Mouse (Mus musculus) heart, embryonic 15.5 days (tissue): ENCODE results near the gene Trpm6. TPM values are rescaled to one million over a fixed set of nuclear protein-coding genes. Genes with fewer than 3 reads are reported as not detected.

Source experiments
- ATAC-seq: fragments of 200-750 bp; cut with Nextera tagmentation; replicated peaks from 2 replicates; pipeline ENCODE4 v1.8.0; 2017; ENCODE audit warnings: low read depth, moderate TSS enrichment; ENCODE audit not compliant: insufficient number of reproducible peaks, insufficient read depth, low FRiP score
- H3K27ac ChIP-seq: fragments of 300-500 bp; sonication (generic); 2 replicates; pipeline ENCODE4 v1.5.1; 2015; ENCODE audit warnings: mild to moderate bottlenecking, inconsistent platforms
- H3K27me3 ChIP-seq: fragments of 300-500 bp; sonication (generic); 2 replicates; pipeline ENCODE4 v1.6.1; 2015; ENCODE audit warnings: inconsistent platforms
- H3K36me3 ChIP-seq: fragments of 300-500 bp; sonication (generic); 2 replicates; pipeline ENCODE4 v1.6.1; 2015; ENCODE audit warnings: mild to moderate bottlenecking, inconsistent platforms
- H3K4me1 ChIP-seq: fragments of 300-500 bp; sonication (generic); replicated peaks from 2 replicates; pipeline ENCODE4 v1.6.1; 2015; ENCODE audit warnings: inconsistent platforms
- H3K4me2 ChIP-seq: fragments of 300-500 bp; sonication (generic); 2 replicates; pipeline ENCODE4 v1.6.1; 2015; ENCODE audit warnings: inconsistent platforms, mild to moderate bottlenecking, moderate library complexity
- H3K4me3 ChIP-seq: fragments of 300-500 bp; sonication (generic); 2 replicates; pipeline ENCODE4 v1.5.1; 2015; ENCODE audit warnings: mild to moderate bottlenecking, inconsistent platforms
- H3K9ac ChIP-seq: fragments of 300-500 bp; sonication (generic); 2 replicates; pipeline ENCODE4 v1.6.1; 2015; ENCODE audit warnings: mild to moderate bottlenecking, inconsistent platforms
- H3K9me3 ChIP-seq: fragments of 300-500 bp; sonication (generic); replicated peaks from 2 replicates; pipeline ENCODE4 v1.6.1; 2016; ENCODE audit warnings: inconsistent platforms
- WGBS: fragments of 180-500 bp; shearing (Covaris S2); methylation state at CpG from one replicate; pipeline ENCODE4 v1.1.7; 2015; ENCODE audit warnings: mixed read lengths; 5-methylcytosine and 5-hydroxymethylcytosine counted together
- polyA plus RNA-seq: library from polyadenylated mRNA; unstranded; fragments of >200 nt; fragmentation: Nextera tagmentation; extraction: Ambion mirVana; gene quantifications from 2 replicates; pipeline ENCODE4 v1.2.1, GENCODE M21; 2015

The Trpm6 gene
- polyA plus RNA-seq, 1 experiment from 2014 or later: 0.30 TPM

DNA sequence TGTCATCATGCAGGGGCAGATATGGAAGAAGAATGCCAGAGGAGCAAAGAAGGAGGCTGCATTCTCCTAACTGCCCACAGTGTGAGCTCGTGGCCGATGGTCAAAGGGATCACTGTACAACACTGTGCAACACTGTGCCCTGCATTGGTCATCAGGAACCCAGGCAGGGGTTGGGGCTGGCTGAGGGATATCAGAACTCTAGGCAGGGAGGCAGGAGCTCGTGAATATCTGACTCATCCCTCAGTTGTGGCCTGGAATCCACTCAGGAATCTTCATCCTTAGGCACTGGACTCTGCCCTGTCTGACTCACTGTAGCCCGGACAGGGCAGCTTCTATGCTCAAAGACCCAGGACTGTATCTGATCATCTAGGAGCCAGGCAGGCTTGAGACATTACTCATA lies 140.4 kb downstream of the Trpm6 start:
- Histone ChIP-seq H3K4me1 (peaks cover 3% of the 10 kb centered on the region; the same call in 1 of the 2 replicates), H3K9ac (no peak overlapping the region), H3K36me3 (no peaks in the 10 kb centered on the region), H3K4me2 (no peak overlapping the region), H3K27ac (no peak overlapping the region), H3K9me3 (no peaks in the 10 kb centered on the region), H3K4me3 (no peak overlapping the region), H3K27me3 (no peaks in the 10 kb centered on the region)
- ATAC-seq: no peak
- 63% methylated on average over 4 of the region's 4 CpGs for WGBS

DNA sequence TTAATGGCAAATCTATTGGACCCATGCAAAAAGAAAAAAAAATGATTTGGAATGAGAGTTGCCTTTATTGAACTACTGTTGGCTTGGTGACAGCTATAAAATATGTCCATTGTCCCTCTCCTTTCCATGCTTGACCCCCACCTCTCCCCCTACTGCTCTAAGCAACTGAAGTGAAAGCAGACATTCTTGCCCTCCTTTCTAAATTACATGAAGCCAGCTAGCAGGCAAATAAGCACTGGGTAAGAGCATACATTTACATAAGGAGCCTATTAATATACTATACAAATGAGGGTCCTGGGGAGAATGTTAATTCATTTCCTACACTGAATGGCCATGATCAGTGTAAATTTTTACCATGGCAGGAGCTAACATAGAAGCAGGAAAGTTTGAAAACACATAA lies 148.5 kb downstream of the Trpm6 start:
- Histone ChIP-seq H3K36me3 (no peaks in the 10 kb centered on the region), H3K4me1 (no peaks in the 10 kb centered on the region), H3K27me3 (no peaks in the 10 kb centered on the region), H3K4me3 (no peak overlapping the region), H3K9me3 (no peaks in the 10 kb centered on the region), H3K27ac (no peak overlapping the region), H3K9ac (no peak overlapping the region), H3K4me2 (no peak overlapping the region)
- ATAC-seq: no peak

DNA sequence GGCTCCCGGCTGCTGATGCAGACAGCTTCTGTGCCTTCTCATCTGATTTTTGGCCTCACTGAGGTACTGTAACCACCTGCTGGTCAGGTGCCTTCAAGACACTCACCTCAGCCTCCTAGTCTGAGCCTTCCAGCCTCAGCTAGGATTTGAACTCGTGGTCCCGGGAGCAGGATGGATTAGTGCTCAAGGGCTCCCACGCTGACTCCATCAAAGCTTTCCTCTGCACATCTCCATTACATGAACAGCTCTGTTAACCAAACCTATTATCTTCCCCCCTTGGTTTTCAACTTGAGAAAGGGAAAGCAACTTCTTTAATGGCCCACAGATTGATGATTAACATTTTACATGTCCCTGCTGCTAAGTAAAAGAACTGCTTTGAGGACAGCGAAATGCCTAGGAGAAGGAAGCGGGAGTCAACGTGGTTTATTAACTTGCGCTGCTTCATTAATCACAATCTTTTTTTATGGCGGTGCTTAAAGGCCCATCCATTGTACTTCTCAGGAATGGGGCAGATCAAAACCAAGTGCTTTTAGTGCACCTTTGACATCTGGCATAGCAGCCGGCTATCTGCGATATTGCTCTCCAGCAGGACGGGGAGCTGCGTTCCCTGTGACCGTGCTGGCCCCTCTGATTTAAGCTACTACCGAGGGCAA lies 152.4 kb downstream of the Trpm6 start:
- H3K27ac ChIP-seq: no peak overlapping the region
- no peak overlapping the region for H3K4me3 ChIP-seq
- H3K9me3 ChIP-seq: no peaks in the 10 kb centered on the region
- no peaks in the 10 kb centered on the region for H3K4me1 ChIP-seq
- H3K4me2 ChIP-seq: no peak overlapping the region
- H3K27me3 ChIP-seq: no peaks in the 10 kb centered on the region
- no peak overlapping the region for H3K9ac ChIP-seq
- ATAC-seq: no peak
- 78% methylated on average over 15 of the region's 15 CpGs for WGBS
- H3K36me3 ChIP-seq: no peaks in the 10 kb centered on the region

DNA sequence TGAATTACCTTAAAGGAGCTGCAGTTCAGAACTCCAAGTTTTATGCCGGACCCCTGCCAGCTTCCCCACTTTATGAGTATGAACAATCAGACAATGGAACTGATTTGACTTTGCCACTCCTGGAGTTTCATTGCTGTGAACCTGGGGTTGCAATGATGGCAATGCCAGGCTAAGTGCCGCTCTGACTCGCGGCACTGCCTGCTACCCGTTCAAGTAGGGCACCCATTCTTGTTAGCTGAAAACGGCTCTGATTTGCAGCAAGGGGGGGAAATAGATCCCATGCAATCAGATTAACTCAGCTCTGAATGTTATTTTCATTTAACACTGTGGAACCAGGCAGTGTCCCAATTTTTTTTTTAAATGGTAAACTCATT lies 152.9 kb downstream of the Trpm6 start:
- H3K4me3 ChIP-seq: no peak overlapping the region
- no peaks in the 10 kb centered on the region for H3K4me1 ChIP-seq

DNA sequence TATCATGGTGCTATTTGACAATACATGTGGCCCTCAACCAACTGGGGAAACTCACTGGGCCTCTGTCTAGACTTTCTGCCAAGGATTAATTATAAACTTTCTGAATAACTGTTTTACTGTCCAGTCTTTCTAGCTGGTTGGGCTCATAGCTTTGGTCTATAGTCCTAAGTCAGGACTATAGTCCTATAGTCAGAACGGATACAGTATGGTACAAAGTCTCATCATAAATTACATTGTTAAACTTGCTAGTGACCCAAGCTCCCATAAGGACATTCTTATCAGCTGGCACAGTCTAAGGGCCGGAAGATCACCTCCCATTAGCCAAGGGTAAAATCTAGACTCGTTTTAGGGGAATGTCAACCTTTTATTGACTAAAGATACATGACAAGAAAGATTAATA lies 155.7 kb downstream of the Trpm6 start:
- 58% methylated on average over 3 of the region's 3 CpGs for WGBS
- no peak for ATAC-seq
- no peaks in the 10 kb centered on the region for H3K27me3 ChIP-seq

More for the DNA sequence above, 152.9 kb downstream of the Trpm6 start:
- H3K4me2 ChIP-seq: no peak overlapping the region
- ATAC-seq: no peak
- 75% methylated on average over 6 of the region's 6 CpGs for WGBS
- H3K27me3 ChIP-seq: no peaks in the 10 kb centered on the region
- no peaks in the 10 kb centered on the region for H3K9me3 ChIP-seq
- H3K9ac ChIP-seq: no peak overlapping the region
- no peak overlapping the region for H3K27ac ChIP-seq
- no peaks in the 10 kb centered on the region for H3K36me3 ChIP-seq

DNA sequence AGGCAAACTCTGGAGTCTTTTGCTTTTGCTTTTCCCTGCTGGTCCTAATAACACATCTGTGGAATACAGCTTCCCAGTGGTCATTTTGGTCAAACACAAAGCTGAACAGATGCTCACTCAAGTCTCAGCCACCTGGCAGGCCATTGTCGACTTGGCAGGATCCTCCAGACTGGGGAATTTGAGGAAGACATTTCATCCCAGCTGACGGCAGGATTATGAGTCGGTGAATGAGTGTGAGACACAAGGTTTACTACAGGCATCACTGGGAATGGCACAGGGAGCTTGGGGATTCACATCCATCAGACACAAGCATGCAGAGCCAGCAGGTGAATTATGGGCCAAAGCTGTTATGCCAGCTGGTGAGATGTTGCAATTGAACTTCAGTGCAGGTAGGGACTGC lies 159.9 kb downstream of the Trpm6 start:
- ATAC-seq: no peak
- no peaks in the 10 kb centered on the region for H3K9me3 ChIP-seq
- no peaks in the 10 kb centered on the region for H3K4me1 ChIP-seq
- H3K4me3 ChIP-seq: no peak overlapping the region
- no peak overlapping the region for H3K9ac ChIP-seq
- H3K4me2 ChIP-seq: no peak overlapping the region
- no peaks in the 10 kb centered on the region for H3K36me3 ChIP-seq
- no peak overlapping the region for H3K27ac ChIP-seq
- no peaks in the 10 kb centered on the region for H3K27me3 ChIP-seq
- 79% methylated on average over 3 of the region's 3 CpGs for WGBS

More for the DNA sequence above, 155.7 kb downstream of the Trpm6 start:
- no peak overlapping the region for H3K4me3 ChIP-seq
- no peak overlapping the region for H3K4me2 ChIP-seq
- H3K4me1 ChIP-seq: no peaks in the 10 kb centered on the region
- H3K36me3 ChIP-seq: no peaks in the 10 kb centered on the region
- no peak overlapping the region for H3K27ac ChIP-seq
- H3K9me3 ChIP-seq: no peaks in the 10 kb centered on the region
- no peak overlapping the region for H3K9ac ChIP-seq

DNA sequence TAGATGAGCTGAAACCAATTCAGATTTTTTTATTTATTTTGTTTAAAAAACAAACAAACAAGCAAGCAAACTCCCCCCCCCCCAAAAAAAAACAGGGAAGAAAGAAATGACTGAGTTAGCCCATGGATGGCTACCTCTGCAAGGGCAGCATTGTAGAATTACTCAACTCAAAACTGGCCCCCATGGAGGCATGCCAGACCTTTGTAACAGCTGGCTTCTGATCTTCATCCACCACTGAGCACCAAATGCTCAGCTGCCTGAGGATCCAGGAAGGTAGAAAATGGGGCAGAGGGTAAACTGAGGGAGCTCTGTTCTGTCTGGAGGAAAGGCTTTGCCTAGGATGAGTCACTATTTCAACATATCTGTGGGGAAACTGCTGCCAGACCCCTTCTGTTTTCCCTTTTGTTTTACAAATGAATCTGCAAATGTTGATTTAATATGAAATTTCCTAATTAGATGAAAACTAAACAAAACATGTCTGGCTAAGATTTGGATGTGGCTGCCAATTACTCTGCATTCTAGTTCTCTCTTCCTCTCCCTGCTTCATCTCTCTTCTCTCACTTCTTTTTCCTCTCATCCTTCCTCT lies 162.1 kb downstream of the Trpm6 start:
- ATAC-seq: no peak

DNA sequence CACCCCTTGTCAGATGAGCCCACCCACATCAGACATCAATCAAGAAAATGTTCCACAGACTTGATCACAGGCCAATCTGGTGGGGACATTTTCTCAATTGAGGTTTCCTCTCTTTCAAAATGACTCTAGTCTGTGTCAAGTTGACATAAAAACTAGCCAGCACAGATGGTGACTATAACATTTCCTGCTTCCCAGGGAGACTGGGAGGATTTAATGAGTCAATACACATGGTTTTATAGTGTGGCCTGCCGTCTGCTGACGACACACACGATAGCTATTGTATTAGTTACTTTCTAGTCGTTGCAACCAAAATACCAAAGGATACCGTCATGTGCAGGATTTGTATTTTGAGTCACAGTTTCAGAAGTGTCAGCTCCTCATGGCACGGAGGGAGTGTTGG lies 191.6 kb downstream of the Trpm6 start:
- whole genome bisulfite sequencing: 78% methylated on average over 6 of the region's 6 CpGs
- no peaks in the 10 kb centered on the region for H3K27me3 ChIP-seq
- H3K36me3 ChIP-seq: no peaks in the 10 kb centered on the region
- H3K4me2 ChIP-seq: no peak overlapping the region
- no peak overlapping the region for H3K4me3 ChIP-seq
- H3K9me3 ChIP-seq: no peaks in the 10 kb centered on the region
- no peak for ATAC-seq
- H3K4me1 ChIP-seq: no peaks in the 10 kb centered on the region
- no peak overlapping the region for H3K27ac ChIP-seq
- no peak overlapping the region for H3K9ac ChIP-seq

More for the DNA sequence above, 162.1 kb downstream of the Trpm6 start:
- no peak overlapping the region for H3K4me2 ChIP-seq
- no peak overlapping the region for H3K9ac ChIP-seq
- no peaks in the 10 kb centered on the region for H3K27me3 ChIP-seq
- no peaks in the 10 kb centered on the region for H3K4me1 ChIP-seq
- H3K36me3 ChIP-seq: no peaks in the 10 kb centered on the region
- H3K27ac ChIP-seq: no peak overlapping the region
- H3K9me3 ChIP-seq: no peaks in the 10 kb centered on the region
- no peak overlapping the region for H3K4me3 ChIP-seq

Other genes starting within 250 kb of the Trpm6 start
- 75.4 and 88.8 TPM in 2 replicates for gene Ostf1, start 118.2 kb upstream of the Trpm6 start, polyA plus RNA-seq
- gene Nmrk1, start 118.0 kb upstream of the Trpm6 start, polyA plus RNA-seq: 6.5 and 7.7 TPM in 2 replicates
- gene Carnmt1, start 79.2 kb upstream of the Trpm6 start, polyA plus RNA-seq: 23.5 and 25.4 TPM in 2 replicates
- 27.9 TPM in 2 replicates for gene D030056L22Rik, start 36.8 kb upstream of the Trpm6 start, polyA plus RNA-seq